Mouse (Mus musculus) forebrain, embryonic 13.5 days (tissue): ENCODE measurements around the gene Dnal4. TPM values are rescaled to one million over a fixed set of nuclear protein-coding genes. Genes with fewer than 3 reads are reported as not detected.

ENCODE experiments used
- ATAC-seq: fragments of 200-750 bp; cut with Nextera tagmentation; 2 replicates; pipeline ENCODE4 v1.8.0; 2017
- H3K27ac ChIP-seq: fragments of 300-500 bp; sonication (generic); 2 replicates; pipeline ENCODE4 v1.5.1; 2015; ENCODE audit warnings: inconsistent platforms, mild to moderate bottlenecking, moderate library complexity
- H3K27me3 ChIP-seq: fragments of 300-500 bp; sonication (generic); 2 replicates; pipeline ENCODE4 v1.6.1; 2015; ENCODE audit warnings: mild to moderate bottlenecking, inconsistent platforms
- H3K36me3 ChIP-seq: fragments of 300-500 bp; sonication (generic); 2 replicates; pipeline ENCODE4 v1.6.1; 2015; ENCODE audit warnings: mild to moderate bottlenecking, inconsistent platforms; ENCODE audit not compliant: poor library complexity, severe bottlenecking
- H3K4me1 ChIP-seq: fragments of 300-500 bp; sonication (generic); 2 replicates; pipeline ENCODE4 v1.6.1; 2015; ENCODE audit warnings: inconsistent platforms
- H3K4me2 ChIP-seq: fragments of 300-500 bp; sonication (generic); 2 replicates; pipeline ENCODE4 v1.6.1; 2015; ENCODE audit warnings: inconsistent platforms, mild to moderate bottlenecking, moderate library complexity
- H3K4me3 ChIP-seq: fragments of 300-500 bp; sonication (generic); 2 replicates; pipeline ENCODE4 v1.5.1; 2015; ENCODE audit warnings: mild to moderate bottlenecking, inconsistent platforms
- H3K9ac ChIP-seq: fragments of 300-500 bp; sonication (generic); 2 replicates; pipeline ENCODE4 v1.6.1; 2015; ENCODE audit warnings: mild to moderate bottlenecking, inconsistent platforms
- H3K9me3 ChIP-seq: fragments of 300-500 bp; sonication (generic); replicated peaks from 2 replicates; pipeline ENCODE4 v1.6.1; 2016; ENCODE audit warnings: inconsistent platforms
- WGBS: fragments of 180-500 bp; shearing (Covaris S2); methylation state at CpG from one replicate; pipeline ENCODE4 v1.1.7; 2015; 5-methylcytosine and 5-hydroxymethylcytosine counted together
- polyA plus RNA-seq: library from polyadenylated mRNA; unstranded; fragments of >200 nt; fragmentation: Nextera tagmentation; extraction: Ambion mirVana; gene quantifications from 2 replicates; pipeline ENCODE4 v1.2.1, GENCODE M21; 2015

Gene Dnal4
- polyA plus RNA-seq, 1 experiment from 2014 or later: 90.6 TPM

- Histone ChIP-seq H3K4me3 (no peak overlapping the region), H3K4me2 (no peak overlapping the region), H3K27ac (no peak overlapping the region), H3K36me3 (no peaks in the 10 kb centered on the region), H3K9me3 (no peaks in the 10 kb centered on the region), H3K4me1 (peaks cover 7% of the 10 kb centered on the region; the same call in 1 of the 2 replicates), H3K27me3 (peaks cover 10% of the 10 kb centered on the region), H3K9ac (no peak overlapping the region)
- no peak for ATAC-seq
- 89% methylated on average over 7 of the region's 7 CpGs for WGBS
Measured at GRCm38 (mm10) chr15:79797096-79797495, 19.4 kb upstream of the Dnal4 start.

- WGBS: 84% methylated on average over 12 of the region's 12 CpGs
- Histone ChIP-seq H3K4me1 (peaks cover 7% of the 10 kb centered on the region; the same call in 1 of the 2 replicates), H3K9me3 (no peaks in the 10 kb centered on the region), H3K4me3 (no peak overlapping the region), H3K4me2 (no peak overlapping the region), H3K9ac (no peak overlapping the region), H3K27me3 (0 out of 2 replicates have a peak, but pooled peaks cover 3% of the 10 kb centered on the region), H3K36me3 (no peaks in the 10 kb centered on the region), H3K27ac (no peak overlapping the region)
- ATAC-seq: no peak
Measured at GRCm38 (mm10) chr15:79796256-79796655, 18.6 kb upstream of the Dnal4 start.

GRCm38 (mm10) chr15:79794173-79794572 is 16.5 kb upstream of the Dnal4 start:
- Histone ChIP-seq H3K9ac (no peak overlapping the region), H3K4me3 (no peak overlapping the region), H3K4me1 (peaks cover 7% of the 10 kb centered on the region; the same call in 1 of the 2 replicates), H3K4me2 (no peak overlapping the region), H3K27me3 (0 out of 2 replicates have a peak, but pooled peaks cover 3% of the 10 kb centered on the region), H3K9me3 (no peaks in the 10 kb centered on the region), H3K27ac (no peak overlapping the region), H3K36me3 (no peaks in the 10 kb centered on the region)
- WGBS: 41% methylated on average over 20 of the region's 20 CpGs
- no peak for ATAC-seq

GRCm38 (mm10) chr15:79793076-79793475 is 15.4 kb upstream of the Dnal4 start:
- Histone ChIP-seq H3K27ac (no peak overlapping the region), H3K27me3 (0 out of 2 replicates have a peak, but pooled peaks cover 3% of the 10 kb centered on the region), H3K4me1 (peaks cover 7% of the 10 kb centered on the region; the same call in 1 of the 2 replicates), H3K9ac (no peak overlapping the region), H3K4me3 (no peak overlapping the region), H3K9me3 (no peaks in the 10 kb centered on the region), H3K36me3 (no peaks in the 10 kb centered on the region), H3K4me2 (no peak overlapping the region)
- 93% methylated on average over 9 of the region's 9 CpGs for WGBS
- ATAC-seq: no peak

GRCm38 (mm10) chr15:79792455-79792854 is 14.8 kb upstream of the Dnal4 start:
- H3K9ac ChIP-seq: no peak overlapping the region
- no peaks in the 10 kb centered on the region for H3K36me3 ChIP-seq
- 21% methylated on average over 19 of the region's 19 CpGs for WGBS
- H3K4me2 ChIP-seq: peak overlapping the region; percentile 14
- H3K27me3 ChIP-seq: 0 out of 2 replicates have a peak, but pooled peaks cover 3% of the 10 kb centered on the region
- no peaks in the 10 kb centered on the region for H3K9me3 ChIP-seq
- no peak overlapping the region for H3K27ac ChIP-seq
- no peak for ATAC-seq
- peaks cover 7% of the 10 kb centered on the region; the same call in 1 of the 2 replicates for H3K4me1 ChIP-seq
- H3K4me3 ChIP-seq: no peak overlapping the region

GRCm38 (mm10) chr15:79791502-79791901 is 13.9 kb upstream of the Dnal4 start:
- Histone ChIP-seq H3K36me3 (no peaks in the 10 kb centered on the region), H3K27ac (no peak overlapping the region)
- WGBS: 3% methylated on average over 12 of the region's 12 CpGs

GRCm38 (mm10) chr15:79790905-79791304 is 13.3 kb upstream of the Dnal4 start:
- Histone ChIP-seq H3K4me1 (peaks cover 2% of the 10 kb centered on the region; the same call in 1 of the 2 replicates), H3K4me3 (no peak overlapping the region), H3K27ac (no peak overlapping the region), H3K36me3 (no peaks in the 10 kb centered on the region), H3K27me3 (peaks cover 5% of the 10 kb centered on the region; the same call in 1 of the 2 replicates), H3K4me2 (no peak overlapping the region), H3K9me3 (no peaks in the 10 kb centered on the region), H3K9ac (no peak overlapping the region)
- ATAC-seq: no peak
- WGBS: 85% methylated on average over 6 of the region's 6 CpGs

More at GRCm38 (mm10) chr15:79791502-79791901, 13.9 kb upstream of the Dnal4 start:
- Histone ChIP-seq H3K4me3 (no peak overlapping the region), H3K27me3 (peaks cover 5% of the 10 kb centered on the region; the same call in 1 of the 2 replicates), H3K9me3 (no peaks in the 10 kb centered on the region), H3K4me2 (no peak overlapping the region), H3K9ac (no peak overlapping the region), H3K4me1 (peaks cover 7% of the 10 kb centered on the region; the same call in 1 of the 2 replicates)
- ATAC-seq: no peak

GRCm38 (mm10) chr15:79790111-79790510 is 12.5 kb upstream of the Dnal4 start:
- 59% methylated on average over 8 of the region's 8 CpGs for WGBS
- H3K4me2 ChIP-seq: no peak overlapping the region
- H3K36me3 ChIP-seq: no peaks in the 10 kb centered on the region
- H3K9ac ChIP-seq: no peak overlapping the region
- no peak overlapping the region for H3K27ac ChIP-seq
- H3K4me3 ChIP-seq: no peak overlapping the region
- H3K9me3 ChIP-seq: no peaks in the 10 kb centered on the region
- H3K27me3 ChIP-seq: peaks cover 5% of the 10 kb centered on the region; the same call in 1 of the 2 replicates
- ATAC-seq: no peak
- no peaks in the 10 kb centered on the region; the same call in 1 of the 2 replicates for H3K4me1 ChIP-seq

GRCm38 (mm10) chr15:79787815-79788214 is 10.2 kb upstream of the Dnal4 start:
- no peak for ATAC-seq
- 38% methylated on average over 8 of the region's 8 CpGs for WGBS

GRCm38 (mm10) chr15:79785056-79785455 is 7.4 kb upstream of the Dnal4 start:
- Histone ChIP-seq H3K4me2 (no peak overlapping the region), H3K9ac (no peak overlapping the region), H3K4me1 (no peaks in the 10 kb centered on the region; the same call in 1 of the 2 replicates), H3K27me3 (peaks cover 7% of the 10 kb centered on the region; the same call in 1 of the 2 replicates), H3K36me3 (no peaks in the 10 kb centered on the region), H3K27ac (no peak overlapping the region), H3K4me3 (no peak overlapping the region), H3K9me3 (no peaks in the 10 kb centered on the region)
- ATAC-seq: no peak
- 68% methylated on average over 1 of the region's 1 CpGs for WGBS

More at GRCm38 (mm10) chr15:79787815-79788214, 10.2 kb upstream of the Dnal4 start:
- no peaks in the 10 kb centered on the region for H3K36me3 ChIP-seq
- no peaks in the 10 kb centered on the region; the same call in 1 of the 2 replicates for H3K4me1 ChIP-seq
- H3K9me3 ChIP-seq: no peaks in the 10 kb centered on the region
- no peak overlapping the region for H3K4me3 ChIP-seq
- H3K4me2 ChIP-seq: no peak overlapping the region
- H3K9ac ChIP-seq: no peak overlapping the region
- H3K27me3 ChIP-seq: peaks cover 5% of the 10 kb centered on the region; the same call in 1 of the 2 replicates
- no peak overlapping the region for H3K27ac ChIP-seq

- Histone ChIP-seq H3K36me3 (no peaks in the 10 kb centered on the region), H3K27ac (no peak overlapping the region), H3K4me1 (peaks cover 34% of the 10 kb centered on the region), H3K9ac (peak overlapping the region; percentile 64; the same call in 1 of the 2 replicates), H3K9me3 (no peaks in the 10 kb centered on the region), H3K27me3 (peaks cover 4% of the 10 kb centered on the region; the same call in 1 of the 2 replicates), H3K4me3 (no peak overlapping the region), H3K4me2 (no peak overlapping the region; the same call in 1 of the 2 replicates)
- no peak for ATAC-seq
- 65% methylated on average over 7 of the region's 7 CpGs for WGBS
Measured at GRCm38 (mm10) chr15:79775662-79776061, 2.0 kb downstream of the Dnal4 start.

- H3K36me3 ChIP-seq: no peaks in the 10 kb centered on the region
- H3K9ac ChIP-seq: peak overlapping the region; percentile 86
- peaks cover 46% of the 10 kb centered on the region for H3K4me1 ChIP-seq
- peak; percentile 99 for ATAC-seq
- H3K9me3 ChIP-seq: no peaks in the 10 kb centered on the region
- H3K4me2 ChIP-seq: peak overlapping the region; percentile 84
- H3K4me3 ChIP-seq: peak overlapping the region; percentile 89
- H3K27me3 ChIP-seq: peaks cover 4% of the 10 kb centered on the region; the same call in 1 of the 2 replicates
- H3K27ac ChIP-seq: peak overlapping the region; percentile 48
- under 1% methylated on average over 46 of the region's 50 CpGs for WGBS
Measured at GRCm38 (mm10) chr15:79774117-79775027, 3.3 kb downstream of the Dnal4 start.
